Mouse (Mus musculus) embryonic stem cell, embryonic (primary cell): Measurements from ENCODE around the gene Grk2.

Experiments used
- CTCF ChIA-PET, 4 experiments: fragments of 300-600 bp in 2 of 4; fragments of 350-600 bp in 2 of 4; sonication (Branson Sonifier 250); formaldehyde crosslinking; loops; one replicate each; lab custom pipeline; 2022; ENCODE audit warnings: inconsistent platforms in 2 of 4; lab: Charles Lee
- POLR2A ChIA-PET, 4 experiments: fragments of 300-600 bp in 2 of 4; fragments of 350-600 bp in 2 of 4; sonication (Branson Sonifier 250); formaldehyde crosslinking; loops; one replicate each; lab custom pipeline; 2022; ENCODE audit warnings: antibody characterized with exemption in 4 of 4, inconsistent platforms in 1 of 4; lab: Charles Lee

Gene Grk2

GRCm38 (mm10) chr19:4265956-4266355 lies 40.1 kb downstream of the Grk2 start:
- ChIA-PET CTCF (no interaction called here), POLR2A (interaction anchor here in 2 of 4 experiments (1.6 to 1.9 kb wide), 2 partner anchors 8 to 29 kb away, joined by 4 to 7 read pairs; no protein-coding TSS in a partner anchor)

- ChIA-PET CTCF (interaction anchor here in 3 of 4 experiments (0.9 to 2.1 kb wide), 5 partner anchors 8 to 46 kb away, joined by 3 to 8 read pairs (median 3); partner anchors contain the start of gene Ankrd13d (in 1 of the 3)), POLR2A (interaction anchor here in 2 of 4 experiments (1.4 to 1.5 kb wide), 3 partner anchors 18 to 222 kb away, joined by 3 to 5 read pairs (median 4); no protein-coding TSS in a partner anchor)
Measured at GRCm38 (mm10) chr19:4264171-4264780, 41.7 kb downstream of the Grk2 start.

- CTCF ChIA-PET: interaction anchor here in 2 of 4 experiments (0.9 to 2.1 kb wide), 4 partner anchors 8 to 207 kb away, joined by 3 to 8 read pairs (median 3); partner anchors contain the start of gene Ankrd13d (in 1 of the 2)
Measured at GRCm38 (mm10) chr19:4263702-4264101, 42.3 kb downstream of the Grk2 start.

GRCm38 (mm10) chr19:4262756-4263155 lies 43.3 kb downstream of the Grk2 start:
- CTCF ChIA-PET: interaction anchor here in 3 of 4 experiments (0.6 to 2.1 kb wide), 5 partner anchors 17 to 206 kb away, joined by 3 to 8 read pairs (median 3); partner anchors contain the start of gene Ankrd13d (in 1 of the 3)
- POLR2A ChIA-PET: interaction anchor here in 3 of 4 experiments (0.5 to 1.2 kb wide), 8 partner anchors 10 to 178 kb away, joined by 3 to 4 read pairs (median 3); no protein-coding TSS in a partner anchor

More at GRCm38 (mm10) chr19:4263702-4264101, 42.3 kb downstream of the Grk2 start:
- POLR2A ChIA-PET: interaction anchor here in 2 of 4 experiments (0.6 to 1.5 kb wide), 6 partner anchors 18 to 264 kb away, joined by 3 to 5 read pairs (median 4); partner anchors contain the start of genes Gm49405 (in 1 of the 2) and Nudt8 (in 1 of the 2)

GRCm38 (mm10) chr19:4261038-4261698 lies 44.9 kb downstream of the Grk2 start:
- POLR2A ChIA-PET: interaction anchor here in 3 of 4 experiments (0.7 to 1.5 kb wide), 6 partner anchors 22 to 355 kb away, joined by 3 to 9 read pairs (median 4); partner anchors contain the start of gene Ankrd13d (in 2 of the 3)
- CTCF ChIA-PET: interaction anchor here (0.5 to 2.3 kb wide), 7 partner anchors 8 to 210 kb away, joined by 3 to 11 read pairs (median 6); partner anchors contain the start of genes Ankrd13d (in 1 of the 4) and Ssh3 (in 1 of the 4)

- POLR2A ChIA-PET: interaction anchor here in 3 of 4 experiments (0.5 to 2.1 kb wide), 29 partner anchors 9 to 1151 kb away, joined by 3 to 8 read pairs (median 3); partner anchors contain the start of genes Ssh3 (in 2 of the 3), Ankrd13d (in 1 of the 3), Cdk2ap2 (in 1 of the 3) and Grk2 (in 1 of the 3)
- CTCF ChIA-PET: interaction anchor here (0.5 to 3.2 kb wide), 42 partner anchors 8 to 388 kb away, joined by 3 to 22 read pairs (median 4); partner anchors contain the start of genes Ankrd13d (in 4 of the 4), Grk2 (in 2 of the 4), Ssh3 (in 2 of the 4) and Gstp2 (in 1 of the 4)
Measured at GRCm38 (mm10) chr19:4257897-4258252, 48.1 kb downstream of the Grk2 start.

GRCm38 (mm10) chr19:4257216-4257896 lies 48.7 kb downstream of the Grk2 start:
- ChIA-PET POLR2A (interaction anchor here in 3 of 4 experiments (0.5 to 2.3 kb wide), 29 partner anchors 10 to 1152 kb away, joined by 3 to 8 read pairs (median 3); partner anchors contain the start of genes Ssh3 (in 2 of the 3), Ankrd13d (in 1 of the 3), Cdk2ap2 (in 1 of the 3) and Grk2 (in 1 of the 3)), CTCF (interaction anchor here (0.5 to 3.3 kb wide), 44 partner anchors 8 to 477 kb away, joined by 3 to 24 read pairs (median 4); partner anchors contain the start of genes Ankrd13d (in 4 of the 4), Grk2 (in 2 of the 4), Ssh3 (in 2 of the 4) and Gstp2 (in 1 of the 4))

- POLR2A ChIA-PET: interaction anchor here (0.6 to 2.3 kb wide), 11 partner anchors 14 to 343 kb away, joined by 3 to 7 read pairs (median 3); partner anchors contain the start of genes Ndufs8 (in 1 of the 4), Pold4 (in 1 of the 4) and Ssh3 (in 1 of the 4)
- CTCF ChIA-PET: interaction anchor here (0.6 to 3.3 kb wide), 53 partner anchors 9 to 476 kb away, joined by 3 to 24 read pairs (median 4); partner anchors contain the start of genes Ankrd13d (in 3 of the 4), Pold4 (in 3 of the 4), Ssh3 (in 2 of the 4) and AC109138.7 (in 1 of the 4)
Measured at GRCm38 (mm10) chr19:4255583-4256162, 50.3 kb downstream of the Grk2 start.

- POLR2A ChIA-PET: interaction anchor here in 2 of 4 experiments (1.0 to 1.6 kb wide), 7 partner anchors 29 to 212 kb away, joined by 3 to 5 read pairs (median 3); partner anchors contain the start of genes Ankrd13d (in 1 of the 2) and Gstp2 (in 1 of the 2)
- CTCF ChIA-PET: interaction anchor here (0.6 to 3.3 kb wide), 20 partner anchors 16 to 239 kb away, joined by 3 to 24 read pairs (median 6); partner anchors contain the start of genes Aip (in 1 of the 4), Ankrd13d (in 1 of the 4), Cdk2ap2 (in 1 of the 4) and Grk2 (in 1 of the 4)
Measured at GRCm38 (mm10) chr19:4254230-4254629, 51.8 kb downstream of the Grk2 start.

GRCm38 (mm10) chr19:4248683-4249082 lies 57.3 kb downstream of the Grk2 start:
- POLR2A ChIA-PET: interaction anchor here in 1 of 4 experiments (0.9 to 1.4 kb wide), 3 partner anchors 17 to 81 kb away, joined by 3 to 4 read pairs (median 3); partner anchors contain the start of gene Pold4

GRCm38 (mm10) chr19:4247010-4247409 lies 59.0 kb downstream of the Grk2 start:
- ChIA-PET POLR2A (interaction anchor here in 1 of 4 experiments (0.6 kb wide), 1 partner anchor 8 kb away, joined by 3 read pairs; no protein-coding TSS in a partner anchor), CTCF (interaction anchor here in 2 of 4 experiments (1.2 to 1.4 kb wide), 2 partner anchors 18 to 40 kb away, joined by 3 to 7 read pairs; no protein-coding TSS in a partner anchor)

More at GRCm38 (mm10) chr19:4248683-4249082, 57.3 kb downstream of the Grk2 start:
- CTCF ChIA-PET: interaction anchor here in 3 of 4 experiments (0.6 to 1.6 kb wide), 8 partner anchors 18 to 230 kb away, joined by 3 to 7 read pairs (median 4); no protein-coding TSS in a partner anchor

GRCm38 (mm10) chr19:4244775-4245174 lies 61.2 kb downstream of the Grk2 start:
- CTCF ChIA-PET: interaction anchor here (0.6 to 4.2 kb wide), 7 partner anchors 11 to 298 kb away, joined by 3 to 20 read pairs (median 4); partner anchors contain the start of gene Rad9a (in 1 of the 4)

GRCm38 (mm10) chr19:4242416-4242815 lies 63.6 kb downstream of the Grk2 start:
- POLR2A ChIA-PET: interaction anchor here (0.5 to 1.9 kb wide), 12 partner anchors 9 to 230 kb away, joined by 3 to 7 read pairs (median 3); partner anchors contain the start of genes Ndufv1 (in 1 of the 4), Pold4 (in 1 of the 4), Ppp1ca (in 1 of the 4) and Rad9a (in 1 of the 4)

More at GRCm38 (mm10) chr19:4244775-4245174, 61.2 kb downstream of the Grk2 start:
- POLR2A ChIA-PET: interaction anchor here in 2 of 4 experiments (0.9 to 1.8 kb wide), 6 partner anchors 13 to 203 kb away, joined by 3 to 7 read pairs (median 4); partner anchors contain the start of genes Cdk2ap2 (in 1 of the 2), Pold4 (in 1 of the 2) and Ppp1ca (in 1 of the 2)

GRCm38 (mm10) chr19:4240247-4240668 lies 65.8 kb downstream of the Grk2 start:
- CTCF ChIA-PET: no interaction called here
- POLR2A ChIA-PET: interaction anchor here in 1 of 4 experiments (1.1 to 1.5 kb wide), 2 partner anchors 8 to 39 kb away, joined by 3 to 4 read pairs; partner anchors contain the start of genes Pold4 and Rad9a

More at GRCm38 (mm10) chr19:4242416-4242815, 63.6 kb downstream of the Grk2 start:
- CTCF ChIA-PET: interaction anchor here (0.6 to 4.2 kb wide), 21 partner anchors 11 to 281 kb away, joined by 3 to 20 read pairs (median 3); partner anchors contain the start of genes Pold4 (in 2 of the 4), Gm49405 (in 1 of the 4) and Nudt8 (in 1 of the 4)
